In the genomic region with DNA sequence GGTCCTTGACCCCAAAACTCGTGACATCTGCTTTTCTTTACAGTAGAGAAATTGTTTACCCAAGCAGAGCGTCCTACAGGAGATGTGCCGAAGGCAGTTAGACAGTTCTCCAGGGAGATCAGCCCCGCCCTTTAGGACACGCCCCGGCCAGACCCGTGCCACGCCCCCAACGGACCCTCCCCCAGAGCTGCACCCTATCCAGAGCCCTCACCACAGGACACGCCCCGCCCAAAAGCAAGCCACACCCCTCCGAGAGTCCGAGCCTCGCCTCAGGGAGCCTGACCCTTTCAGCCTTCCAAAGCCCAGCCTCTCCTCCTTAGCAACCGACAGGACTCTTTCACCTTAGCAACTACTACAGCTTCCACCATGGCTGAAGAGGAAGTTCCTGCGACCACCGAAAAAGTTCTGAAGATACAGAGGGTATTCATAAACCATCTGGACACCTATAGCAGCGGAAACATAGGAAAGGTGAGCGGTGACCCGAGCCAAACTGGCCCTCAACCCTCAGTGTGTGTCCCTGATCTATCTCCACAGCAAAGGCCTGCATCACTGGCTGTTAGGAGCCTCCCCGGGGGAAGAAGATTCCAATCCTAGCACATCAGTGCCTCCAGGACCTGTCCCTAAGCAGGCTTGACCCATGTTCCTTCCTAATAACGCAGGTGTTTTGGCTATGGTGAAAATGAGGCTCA, we compare ENCODE assay signal across 8 mouse cellular contexts. TPM values are rescaled to one million over a fixed set of nuclear protein-coding genes. Genes with fewer than 3 reads are reported as not detected.
DNase-seq lines count a peak whose midpoint lies in the region; ATAC-seq lines count a peak whose summit lies in the region.

TSS of gene Ak7 (plus strand) at position 178 of the 689 bp plus-strand sequence.

- H3K4me1 ChIP-seq in embryonic facial prominence, embryonic 12.5 days, result peaks cover 9% of the 10 kb centered on the region; the same call in 1 of the 2 replicates
- peaks cover 4 to 7% of the 10 kb centered on the region in 2 experiments; a peak in 3 of 4 replicates for H3K4me1 ChIP-seq in heart, embryonic 14.5 days (ENCODE audit: control insufficient read depth in 2 of 2, insufficient read depth in 2 of 2, low read length in 2 of 2)
- peaks cover 9% of the 10 kb centered on the region for H3K4me1 ChIP-seq in kidney, embryonic 16.5 days (ENCODE audit: insufficient read depth, low read length)

- 9% methylated on average over 22 of the region's 22 CpGs for WGBS in embryonic facial prominence, embryonic 12.5 days
- WGBS in heart, embryonic 14.5 days, result 16% methylated on average over 22 of the region's 22 CpGs
- WGBS in kidney, embryonic 16.5 days, result 11% methylated on average over 22 of the region's 22 CpGs

- H3K9ac ChIP-seq in embryonic facial prominence, embryonic 12.5 days, result no peak within 1 kb of the TSS
- H3K9ac ChIP-seq in heart, embryonic 14.5 days (ENCODE audit: low read length), result no peak within 1 kb of the TSS
- H3K9ac ChIP-seq in kidney, embryonic 16.5 days (replicated peaks; ENCODE audit: low read length), result no peak within 1 kb of the TSS

- peaks cover 9% of the 10 kb centered on the region for H3K36me3 ChIP-seq in embryonic facial prominence, embryonic 12.5 days
- H3K36me3 ChIP-seq in heart, embryonic 14.5 days (ENCODE audit: control insufficient read depth, insufficient read depth, low read length), result peaks cover 10% of the 10 kb centered on the region
- no peaks in the 10 kb centered on the region for H3K36me3 ChIP-seq in kidney, embryonic 16.5 days (ENCODE audit: insufficient read depth, low read length)

- peak; percentile 33 for DNase-seq in right cerebral cortex, postnatal 4 days
- DNase-seq in right cerebral cortex, adult 2 months (ENCODE audit: low spot score in 2 of 2), result no peak
- DNase-seq in lung, postnatal 25 days (ENCODE audit: low spot score), result peak; percentile 71
- peak; percentile 69 to 91 for DNase-seq in spleen, postnatal 10 days (ENCODE audit: low spot score in 2 of 2)
- no peak for DNase-seq in frontal cortex, postnatal 14 days (ENCODE audit: low spot score in 2 of 2)

- ATAC-seq in embryonic facial prominence, embryonic 12.5 days (ENCODE audit: insufficient number of reproducible peaks, insufficient read depth, low FRiP score, low TSS enrichment), result peak; percentile 79
- peak; percentile 78 for ATAC-seq in heart, embryonic 14.5 days (ENCODE audit: insufficient number of reproducible peaks, insufficient read depth, low FRiP score, low read depth)
- peak; percentile 97 for ATAC-seq in kidney, embryonic 16.5 days (ENCODE audit: low FRiP score, low TSS enrichment)

- H3K27me3 ChIP-seq in embryonic facial prominence, embryonic 12.5 days, result no peaks in the 10 kb centered on the region
- H3K27me3 ChIP-seq in heart, embryonic 14.5 days (ENCODE audit: control insufficient read depth, insufficient read depth, low read length), result no peaks in the 10 kb centered on the region
- no peaks in the 10 kb centered on the region for H3K27me3 ChIP-seq in kidney, embryonic 16.5 days (ENCODE audit: insufficient read depth, low read length)

- no peak within 1 kb of the TSS for H3K4me3 ChIP-seq in embryonic facial prominence, embryonic 12.5 days
- H3K4me3 ChIP-seq in heart, embryonic 14.5 days (ENCODE audit: control insufficient read depth in 1 of 2, insufficient read depth in 1 of 2, low read depth in 1 of 2, low read length in 2 of 2), result 0 out of 4 replicates have a peak within 1 kb of the TSS, but pooled peaks of 1 of the 2 experiments have one; percentile 14
- peak within 1 kb of the TSS; percentile 11; the same call in 1 of the 2 replicates for H3K4me3 ChIP-seq in kidney, embryonic 16.5 days (ENCODE audit: low read length)

- H3K4me2 ChIP-seq in embryonic facial prominence, embryonic 12.5 days (replicated peaks), result peak within 1 kb of the TSS; percentile 40
- H3K4me2 ChIP-seq in heart, embryonic 14.5 days (ENCODE audit: low read length), result peak within 1 kb of the TSS; percentile 49
- H3K4me2 ChIP-seq in kidney, embryonic 16.5 days (replicated peaks; ENCODE audit: low read depth, low read length), result peak within 1 kb of the TSS; percentile 55

- no peaks in the 10 kb centered on the region for H3K9me3 ChIP-seq in embryonic facial prominence, embryonic 12.5 days
- no peaks in the 10 kb centered on the region for H3K9me3 ChIP-seq in heart, embryonic 14.5 days (ENCODE audit: control insufficient read depth, low read length)
- no peaks in the 10 kb centered on the region for H3K9me3 ChIP-seq in kidney, embryonic 16.5 days (ENCODE audit: low read length)

- H3K27ac ChIP-seq in embryonic facial prominence, embryonic 12.5 days, result no peak within 1 kb of the TSS
- H3K27ac ChIP-seq in heart, embryonic 14.5 days (replicated peaks in 1 of 2; ENCODE audit: control insufficient read depth in 1 of 2, insufficient read depth in 1 of 2, low read depth in 2 of 2, low read length in 2 of 2), result no peak within 1 kb of the TSS
- no peak within 1 kb of the TSS for H3K27ac ChIP-seq in kidney, embryonic 16.5 days (ENCODE audit: low read length)

RNA-seq across cellular contexts. Expression of gene Ak7, which starts in this region (rescaled TPM):
- 0.22 and 0.28 TPM in 2 replicates for polyA plus RNA-seq in embryonic facial prominence, embryonic 12.5 days (2016; fragmentation: Nextera tagmentation; extraction: Ambion mirVana)
- 0.07 and 0.11 TPM in 2 replicates for polyA plus RNA-seq in heart, embryonic 14.5 days (2014; fragmentation: Nextera tagmentation; extraction: Ambion mirVana)
- 1.1 and 1.4 TPM in 2 replicates for polyA plus RNA-seq in kidney, embryonic 16.5 days (2015; fragmentation: Nextera tagmentation; extraction: Ambion mirVana)

Comparison
In these comparisons a context has a peak if more than half of its experiments do, and no peak if none do; other contexts are left out.
1. DNase-seq: peak in right cerebral cortex, postnatal 4 days (single experiment), lung, postnatal 25 days (single experiment) and spleen, postnatal 10 days (2 of 2); none in right cerebral cortex, adult 2 months (0 of 2) and frontal cortex, postnatal 14 days (0 of 2).
2. Peak in ATAC-seq and H3K4me2 ChIP-seq in embryonic facial prominence, embryonic 12.5 days; RNA of the gene not detected or under 1 TPM.
3. Peak in ATAC-seq and H3K4me2 ChIP-seq in heart, embryonic 14.5 days; RNA of the gene not detected or under 1 TPM.
4. Peak in every context shown above with its lines, with median percentiles within 50 percentile points of each other: ATAC-seq and H3K4me2 ChIP-seq.